Mouse (Mus musculus): ENCODE measurements around the gene Rasef. TPM values are rescaled to one million over a fixed set of nuclear protein-coding genes. Genes with fewer than 3 reads are reported as not detected.
A peak's percentile ranks its signal among the peaks of the same experiment; 100 is the strongest.
"Not testable (repeated sequence)": the region's sequence is repeated elsewhere in the genome, so short reads cannot be mapped to it uniquely, and the experiment has no call there.

Rasef gene
- under 1 TPM; 0.49 to 0.53 TPM for total RNA-seq (2021)
- long read RNA-seq, experiment 1, partial matches to known transcripts = 0 of 1 reads
- long read RNA-seq, experiment 1, other reads (novel, unspliced or antisense) = 1 of 1 reads
- long read RNA-seq, experiment 2, partial matches to known transcripts = 0 of 1 reads
- long read RNA-seq, experiment 2, other reads (novel, unspliced or antisense) = 1 of 1 reads

DNA sequence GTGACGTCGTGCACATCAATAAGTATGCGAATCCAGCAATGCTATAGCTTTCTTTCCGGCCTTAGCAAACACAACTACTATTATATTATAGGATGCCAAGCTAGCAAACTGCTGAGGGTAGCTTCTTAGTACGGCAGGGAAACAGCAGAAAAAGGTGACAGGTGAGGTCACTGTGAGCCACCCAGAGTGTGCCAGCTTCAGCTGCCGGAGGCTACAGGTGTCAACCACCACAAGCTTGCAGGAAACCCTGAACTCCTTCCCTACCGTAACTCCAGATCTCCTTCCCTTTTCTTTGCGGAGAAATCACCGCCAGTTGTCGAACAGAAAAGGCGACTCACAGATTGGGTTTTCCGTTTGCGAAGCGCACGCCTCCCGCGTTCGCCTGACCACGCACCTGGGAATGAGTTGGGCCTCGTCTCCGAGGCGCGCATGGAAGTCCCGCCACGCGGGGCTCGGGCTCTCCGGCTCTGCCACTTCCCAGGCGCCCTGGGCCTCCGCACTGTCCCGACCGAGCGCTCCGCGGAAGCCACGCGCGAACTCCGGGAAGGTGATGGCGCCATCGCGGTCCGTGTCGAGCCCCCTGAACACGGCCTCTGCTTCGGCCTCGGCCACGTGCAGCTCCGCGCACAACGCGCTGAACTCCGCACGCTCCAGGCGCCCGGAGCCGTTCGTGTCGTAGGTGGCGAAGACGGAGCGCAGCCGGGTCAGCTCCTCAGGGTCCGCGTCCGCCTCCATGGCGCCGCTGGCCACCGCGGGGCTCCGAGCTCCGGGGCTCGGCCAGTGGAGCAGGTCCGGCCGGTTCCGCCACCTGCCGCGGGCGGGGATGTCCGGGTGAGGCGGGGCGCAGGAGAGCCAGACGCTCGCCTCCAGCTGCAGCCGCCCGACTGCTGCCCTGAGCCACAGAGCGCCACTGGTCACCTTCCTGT, at the start of gene Rasef:
Rasef (minus strand) TSS at position 735 of the 926 bp plus-strand sequence.
- DNase-seq = peak; percentile 31 to 37
- intact Hi-C loops (cut with DNase I) = no loop called here

DNA sequence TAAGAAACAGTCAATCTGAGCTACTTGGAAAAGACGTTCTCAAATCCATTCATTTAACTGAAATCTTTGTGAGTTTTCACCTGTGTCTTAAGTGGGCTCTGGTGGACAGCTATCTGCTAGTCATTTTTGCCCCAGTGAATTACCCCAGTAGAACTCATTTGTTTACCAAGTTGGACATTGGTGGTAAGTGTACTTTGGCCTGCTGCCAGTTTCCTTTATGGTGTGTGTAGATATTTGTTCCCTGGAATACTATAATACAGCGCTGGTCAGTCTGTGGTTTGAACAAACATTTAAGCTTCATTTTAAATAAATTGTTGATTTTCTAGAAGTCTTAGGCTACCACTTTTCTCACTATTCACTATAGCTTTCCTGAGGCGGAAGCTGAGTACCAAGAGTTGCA, 35.8 kb upstream of the Rasef start:
- intact Hi-C loops (cut with DNase I) = no loop called here
- DNase-seq = no peak

DNA sequence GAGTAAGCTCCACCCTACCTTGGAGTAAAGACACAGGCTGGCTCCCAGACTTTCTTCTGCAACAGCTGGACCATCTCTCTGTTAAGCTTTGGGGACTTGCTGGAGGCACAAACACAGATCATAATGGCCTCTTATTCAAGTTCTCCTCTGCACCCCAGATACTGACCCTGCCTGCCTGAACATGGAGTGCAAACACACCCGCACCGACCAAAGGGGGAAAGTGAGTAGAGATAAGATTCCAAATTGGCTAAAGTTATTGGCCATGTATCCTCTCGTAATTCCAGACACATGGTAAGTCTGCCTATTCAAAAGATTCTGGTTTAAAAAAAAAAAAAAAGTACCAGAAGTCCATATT, 369 bp upstream of the Rasef start:
- intact Hi-C loops (cut with DNase I) = no loop called here
- DNase-seq = no peak

DNA sequence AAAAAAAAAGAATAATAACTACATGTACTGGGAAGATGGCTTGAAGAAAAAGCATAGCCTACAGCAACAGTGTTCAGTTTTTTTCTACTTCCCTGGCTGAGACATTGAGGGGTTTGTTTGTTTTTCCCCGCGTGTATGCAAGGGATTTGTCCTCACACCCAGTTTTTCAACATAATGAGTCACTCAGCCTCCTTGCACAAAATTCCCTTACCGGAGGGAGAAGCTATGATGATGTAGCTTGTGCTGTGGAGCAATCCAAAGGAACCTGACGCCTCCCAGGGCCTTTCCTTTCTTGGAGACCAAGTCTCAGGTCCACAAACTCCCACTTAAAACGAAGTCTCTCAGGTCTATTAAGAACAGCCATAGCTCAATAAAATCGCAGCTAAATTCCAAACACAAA, 1.3 kb downstream of the Rasef start:
- DNase-seq = no peak
- intact Hi-C loops (cut with DNase I) = no loop called here

DNA sequence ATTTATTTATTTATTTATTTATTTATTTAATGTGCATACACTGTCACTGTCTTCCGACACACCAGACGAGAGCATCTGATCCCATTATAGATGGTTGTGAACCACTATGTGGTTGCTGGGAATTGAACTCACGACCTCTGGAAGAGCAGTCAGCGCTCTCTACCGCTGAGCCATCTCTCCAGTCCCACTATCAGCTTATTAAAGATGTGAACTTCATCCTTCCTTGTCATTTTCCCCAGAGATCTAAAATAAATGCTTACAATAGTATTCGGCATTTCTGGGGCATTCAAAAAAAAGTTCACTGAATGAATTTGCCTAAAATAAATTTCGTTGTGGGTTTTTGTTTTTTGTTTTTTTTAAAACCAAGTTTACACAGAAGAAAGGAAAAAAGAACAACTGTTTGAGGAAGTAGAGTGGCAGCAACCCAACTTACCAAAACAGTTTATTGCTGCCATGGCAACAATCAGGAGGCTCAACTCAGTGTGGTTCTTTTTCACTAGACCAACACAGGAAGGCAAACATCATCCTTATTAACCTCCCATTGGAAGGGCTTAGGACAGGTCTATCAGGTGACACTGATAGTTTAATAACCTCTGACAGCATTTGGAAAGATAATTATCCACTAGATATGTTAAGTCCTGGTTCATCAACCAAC, 2.6 kb downstream of the Rasef start:
- peak in 1 of 2 experiments; percentile 17 for DNase-seq
- intact Hi-C loops (cut with DNase I) = no loop called here

DNA sequence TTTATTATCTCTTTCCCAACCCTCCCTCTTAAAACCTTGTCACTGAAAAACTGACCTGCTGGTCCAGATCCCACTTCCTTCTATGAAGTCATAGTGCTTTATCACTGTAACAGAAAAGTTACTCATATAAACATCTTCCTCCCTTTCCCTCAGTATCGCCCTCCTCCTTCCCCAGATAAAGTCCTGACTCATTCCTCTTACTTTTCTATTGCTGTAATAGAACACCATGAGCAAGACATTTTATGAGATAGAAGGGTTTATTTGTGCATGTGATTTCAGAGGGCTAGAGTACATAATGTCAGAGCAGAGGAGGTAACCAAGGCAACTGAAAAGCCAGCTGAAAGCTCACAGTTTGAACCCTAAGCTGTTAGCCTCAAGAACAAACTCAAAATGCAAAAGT, 6.6 kb downstream of the Rasef start:
- intact Hi-C loops (cut with DNase I) = no loop called here
- no peak for DNase-seq

DNA sequence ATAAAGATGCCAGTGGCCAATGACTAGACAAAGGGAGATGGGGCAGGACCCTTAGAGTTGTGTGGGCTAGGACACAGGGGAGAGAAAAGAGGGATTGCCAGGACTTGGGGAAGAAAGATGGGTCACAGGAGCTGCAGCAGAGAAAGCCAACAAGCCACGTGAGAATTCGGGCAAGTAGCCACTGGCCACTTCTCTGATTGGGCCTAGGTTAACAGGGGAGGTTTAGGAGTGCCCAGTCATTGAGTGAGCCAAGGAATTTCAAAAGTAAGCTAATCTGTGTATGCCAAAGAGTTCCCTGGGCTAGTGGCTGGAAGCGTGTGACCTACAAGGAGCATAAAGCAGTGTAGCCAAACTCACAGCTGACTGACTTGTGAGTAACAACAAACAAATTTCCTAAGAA, 9.7 kb downstream of the Rasef start:
- intact Hi-C loops (cut with DNase I) = no loop called here
- peak in 1 of 2 experiments; percentile 7 for DNase-seq

DNA sequence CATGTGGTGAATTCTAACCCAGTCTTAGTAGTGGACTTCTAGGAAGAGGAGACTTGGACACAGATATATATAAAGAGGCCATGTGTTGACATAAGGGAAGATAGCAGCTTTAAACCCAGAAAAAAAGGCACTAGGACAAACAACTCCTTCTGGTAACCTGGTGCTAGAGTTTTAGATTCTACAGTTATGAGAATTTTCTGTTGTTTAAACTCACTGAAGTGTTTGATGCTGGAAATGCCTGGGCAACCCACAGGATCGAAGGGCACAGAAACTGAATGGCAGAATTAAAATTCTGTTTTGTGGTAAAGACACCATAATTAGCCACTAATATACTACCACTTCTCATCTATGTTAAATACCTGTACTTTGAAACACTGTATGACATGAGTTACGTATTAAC, 15.5 kb downstream of the Rasef start:
- intact Hi-C loops (cut with DNase I) = no loop called here
- no peak for DNase-seq

DNA sequence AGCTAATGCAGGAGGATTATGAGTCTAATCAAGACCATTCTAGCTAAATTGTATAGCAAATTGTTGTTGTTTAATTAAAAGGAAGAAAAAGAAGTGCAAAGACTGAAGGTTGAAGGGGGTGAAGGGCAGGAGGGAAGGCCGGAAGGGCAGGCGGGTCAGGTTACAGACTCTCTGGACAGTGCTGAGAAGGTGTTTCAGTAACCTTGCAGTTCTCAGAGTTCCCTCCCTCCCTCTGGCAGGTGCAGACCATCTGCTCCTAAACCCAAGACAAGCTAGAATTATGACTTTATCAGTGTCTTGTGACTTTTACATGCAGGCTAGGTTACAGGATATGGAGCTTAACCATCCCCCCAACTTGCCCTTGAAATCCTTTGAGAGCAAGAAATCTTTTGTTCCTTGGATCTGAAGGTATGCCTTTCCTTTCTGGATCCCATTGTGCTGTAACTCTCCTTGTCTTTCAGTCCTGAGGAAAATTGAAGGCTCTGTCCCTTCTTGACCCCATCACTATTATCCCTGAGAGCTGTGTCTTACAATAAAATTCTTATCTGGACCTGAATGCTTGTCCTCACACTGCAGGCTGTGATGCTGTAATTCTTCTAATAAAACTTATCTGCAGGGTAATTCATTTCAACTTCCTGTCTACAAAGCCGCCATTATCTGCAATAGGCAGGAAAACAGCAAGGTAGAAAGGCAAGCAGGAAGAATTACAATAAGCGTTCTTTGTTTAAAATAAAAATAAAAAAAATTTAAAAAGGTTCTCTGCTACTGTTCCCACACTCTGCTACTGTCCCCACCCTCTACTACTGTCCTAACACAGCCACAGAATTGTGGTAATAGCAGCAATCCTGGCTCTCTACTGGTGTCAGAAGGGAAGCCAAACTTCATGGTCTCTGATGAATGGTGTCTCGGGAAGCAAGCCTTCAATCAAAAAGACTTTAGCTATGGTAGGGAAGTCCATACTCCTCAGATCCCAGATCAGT, 16.7 kb downstream of the Rasef start:
- intact Hi-C loops (cut with DNase I) = no loop called here
- DNase-seq = no peak

DNA sequence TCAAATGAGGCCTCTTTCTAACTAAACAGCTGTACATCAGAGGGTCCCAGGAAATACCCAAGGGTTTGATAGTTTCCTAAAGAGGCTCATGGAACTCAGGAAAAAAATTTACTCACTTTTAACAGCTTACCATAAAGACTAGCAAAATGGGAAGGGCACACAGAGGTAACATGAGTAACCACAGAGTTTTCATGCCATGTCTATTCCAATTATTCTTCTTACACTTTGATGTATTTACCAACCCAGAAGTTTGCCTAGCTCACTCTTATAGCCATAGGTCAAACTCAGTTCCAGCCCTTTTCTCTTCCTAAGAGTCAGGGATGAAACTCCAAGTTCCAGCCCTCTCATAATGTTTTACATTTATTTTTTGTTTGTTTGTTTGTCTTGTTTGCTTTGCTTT, 18.8 kb downstream of the Rasef start:
- no peak for DNase-seq
- intact Hi-C loops (cut with DNase I) = no loop called here

DNA sequence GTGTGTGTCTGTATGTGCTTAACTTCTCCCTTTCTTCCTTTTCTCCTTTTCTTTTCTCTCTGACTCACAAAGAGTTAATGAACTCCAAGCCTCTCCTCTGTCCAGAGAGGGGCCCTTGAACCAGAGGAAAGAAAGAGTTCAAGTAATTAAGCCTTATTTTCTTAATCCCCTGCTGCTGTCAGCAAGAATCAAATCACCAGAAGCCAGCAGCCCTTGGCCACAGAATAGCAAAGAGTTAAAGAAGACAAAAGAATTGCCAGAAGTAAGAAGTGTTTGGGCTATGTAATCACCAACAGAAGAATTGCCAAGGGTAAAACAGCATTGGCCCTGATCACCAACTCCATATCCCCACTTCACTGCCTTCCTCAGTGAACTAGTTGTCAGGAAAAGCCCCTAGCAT, 20.2 kb downstream of the Rasef start:
- DNase-seq = no peak
- intact Hi-C loops (cut with DNase I) = no loop called here

DNA sequence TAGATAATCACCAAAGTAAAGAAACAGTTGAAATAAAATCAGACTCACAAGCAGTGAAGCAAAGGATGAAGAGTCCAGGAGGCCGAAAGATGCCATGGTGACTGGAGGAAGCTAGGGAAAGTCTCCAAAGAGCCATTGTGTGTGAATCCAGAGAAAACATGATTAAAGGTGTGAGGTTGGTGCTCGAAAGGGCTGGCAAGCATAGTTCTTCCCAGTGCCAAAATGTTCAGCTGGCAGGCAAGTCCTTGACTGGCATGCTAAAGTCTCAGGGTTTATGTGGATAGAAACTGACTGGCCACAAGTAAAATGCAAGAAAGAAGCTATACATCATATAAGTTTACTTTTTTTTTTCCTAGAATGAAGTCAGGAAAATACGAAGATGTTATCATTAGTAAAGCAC, 22.6 kb downstream of the Rasef start:
- no peak for DNase-seq

DNA sequence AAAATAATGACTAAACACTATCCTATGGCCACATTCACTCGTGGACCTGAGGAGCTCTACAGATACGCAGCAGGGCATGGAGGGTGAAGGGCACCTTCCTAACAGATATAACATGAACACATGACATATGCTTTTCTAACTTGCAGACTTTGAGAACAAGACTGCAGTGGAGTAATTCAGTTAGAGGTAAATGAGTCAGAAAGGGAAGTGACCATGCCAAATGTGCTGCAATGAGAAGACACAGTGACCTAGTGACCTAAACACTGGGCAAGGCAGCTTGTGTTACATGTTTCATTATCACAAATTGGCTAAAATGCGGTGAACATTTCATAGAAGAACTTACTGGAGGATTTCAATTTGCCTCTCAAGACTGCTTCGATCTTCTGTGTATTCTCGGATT, 42.6 kb downstream of the Rasef start:
- DNase-seq = no peak
- intact Hi-C loops (cut with DNase I) = no loop called here

More for the DNA sequence above, 22.6 kb downstream of the Rasef start:
- intact Hi-C loops (cut with DNase I) = no loop called here

DNA sequence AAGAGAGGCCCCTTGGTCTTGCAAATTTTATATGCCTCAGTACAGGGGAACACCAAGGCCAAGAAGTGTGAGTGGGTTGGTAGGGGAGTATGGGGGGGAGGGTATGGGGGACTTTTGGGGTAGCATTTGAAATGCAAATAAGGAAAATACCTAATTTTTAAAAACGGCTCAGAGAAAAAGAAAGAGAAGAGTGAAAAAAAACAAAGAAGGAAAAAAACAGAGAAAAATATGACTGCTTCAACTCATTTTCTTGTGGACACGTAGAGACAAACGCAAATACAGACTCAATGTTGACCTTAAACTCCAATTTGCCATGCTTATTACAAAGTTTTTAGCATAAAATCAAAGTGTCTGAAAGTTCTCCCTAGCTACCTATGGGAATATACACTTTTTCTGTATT, 51.4 kb downstream of the Rasef start:
- intact Hi-C loops (cut with DNase I) = no loop called here
- DNase-seq = no peak

DNA sequence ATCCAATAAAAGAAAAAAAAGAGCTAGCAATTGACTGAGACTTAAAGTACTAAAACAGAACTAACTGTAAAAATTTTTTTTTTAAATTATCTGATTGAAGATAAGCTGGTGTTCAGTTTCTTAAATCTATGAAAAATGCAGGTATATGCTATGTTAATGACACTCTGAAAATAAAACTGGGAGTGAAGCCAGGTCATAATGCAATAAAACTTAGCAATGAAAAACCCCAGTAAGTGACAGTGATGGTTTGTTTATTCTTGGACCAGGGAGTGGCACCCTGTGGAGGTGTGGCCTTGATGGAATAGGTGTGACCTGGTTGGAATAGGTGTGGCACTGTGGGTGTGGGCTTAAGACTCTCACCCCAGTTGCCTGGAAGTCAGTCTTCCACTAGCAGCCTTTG, 71.0 kb downstream of the Rasef start:
- DNase-seq = no peak
- intact Hi-C loops (cut with DNase I) = no loop called here

DNA sequence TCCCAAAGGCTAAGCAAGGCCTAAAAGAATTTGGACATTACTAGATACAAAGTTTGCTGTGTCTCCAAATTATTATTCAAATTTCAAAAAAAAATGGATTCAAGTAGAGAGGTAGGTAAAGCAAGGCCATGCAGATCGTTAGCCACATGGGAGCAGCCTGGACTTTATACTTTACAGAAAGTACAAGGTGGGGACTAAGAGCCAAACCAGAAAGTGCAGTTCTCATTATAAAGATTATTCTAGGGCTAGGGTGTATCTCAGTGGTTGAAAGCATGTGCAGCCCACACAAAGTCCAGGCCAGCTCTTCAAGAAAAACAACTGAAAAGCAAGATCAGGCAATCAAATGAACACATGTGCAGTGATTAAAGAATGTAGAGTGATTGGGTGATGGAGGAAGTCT, 72.0 kb downstream of the Rasef start:
- intact Hi-C loops (cut with DNase I) = no loop called here
- DNase-seq = no peak

DNA sequence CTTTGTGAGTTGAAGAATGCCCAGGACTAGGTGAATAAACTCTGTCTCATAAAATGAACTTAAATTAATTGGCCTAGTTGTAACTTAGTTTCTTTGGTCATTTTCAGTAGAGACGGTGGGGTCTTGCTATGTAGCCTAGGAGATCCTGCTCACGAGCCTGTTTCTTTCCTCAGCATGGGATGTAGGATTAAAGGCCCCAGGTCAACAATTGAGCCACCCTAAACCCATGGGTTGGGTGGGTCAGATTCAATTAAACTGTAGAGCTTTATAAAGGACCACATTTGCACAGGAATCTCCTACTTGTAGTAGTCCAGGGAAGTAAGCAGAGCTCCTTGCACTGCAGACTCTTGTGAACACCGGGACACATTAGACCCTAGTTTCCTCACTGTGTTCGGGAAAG, 107.6 kb downstream of the Rasef start, which contains the start of gene Gm428:
Gm428 (plus strand) TSS at position 301 of the 400 bp plus-strand sequence.
- DNase-seq; intact Hi-C loops (cut with DNase I): not testable (repeated sequence)

DNA sequence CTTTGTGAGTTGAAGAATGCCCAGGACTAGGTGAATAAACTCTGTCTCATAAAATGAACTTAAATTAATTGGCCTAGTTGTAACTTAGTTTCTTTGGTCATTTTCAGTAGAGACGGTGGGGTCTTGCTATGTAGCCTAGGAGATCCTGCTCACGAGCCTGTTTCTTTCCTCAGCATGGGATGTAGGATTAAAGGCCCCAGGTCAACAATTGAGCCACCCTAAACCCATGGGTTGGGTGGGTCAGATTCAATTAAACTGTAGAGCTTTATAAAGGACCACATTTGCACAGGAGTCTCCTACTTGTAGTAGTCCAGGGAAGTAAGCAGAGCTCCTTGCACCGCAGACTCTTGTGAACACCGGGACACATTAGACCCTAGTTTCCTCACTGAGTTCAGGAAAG, 122.7 kb downstream of the Rasef start, which contains the start of gene Gm11239:
Gm11239 (plus strand) TSS at position 301 of the 400 bp plus-strand sequence.
- intact Hi-C loops (cut with DNase I); DNase-seq: not testable (repeated sequence)
